Mouse (Mus musculus): Measurements from ENCODE around the gene Gsg1. TPM values are rescaled to one million over a fixed set of nuclear protein-coding genes. Genes with fewer than 3 reads are reported as not detected.

Gsg1 gene
- 0.37 and 0.62 TPM in 2 replicates for polyA plus RNA-seq (2015; fragmentation: Nextera tagmentation; extraction: Ambion mirVana)

GRCm38 (mm10) chr6:135254153-135254552 is at the start of gene Gsg1:
Gene Gsg1, minus strand, starts transcription at chr6:135254351.
- 88% methylated on average over 7 of the region's 7 CpGs for WGBS
- Histone ChIP-seq H3K27ac (no peak within 1 kb of the TSS), H3K4me3 (replicated peaks; ENCODE audit: low read depth, low read length) (no peak within 1 kb of the TSS), H3K36me3 (ENCODE audit: insufficient read depth, low read length) (no peaks in the 10 kb centered on the region), H3K4me2 (ENCODE audit: low read length) (no peak within 1 kb of the TSS), H3K4me1 (replicated peaks; ENCODE audit: insufficient read depth, low read length) (peaks cover 9% of the 10 kb centered on the region), H3K9ac (ENCODE audit: low read depth, low read length) (no peak within 1 kb of the TSS), H3K27me3 (ENCODE audit: insufficient read depth, low read length) (no peaks in the 10 kb centered on the region), H3K9me3 (replicated peaks; ENCODE audit: low read length) (no peaks in the 10 kb centered on the region)
- TF ChIP-seq CTCF (IDR thresholded peaks at IDR 0.05; ENCODE audit: low read depth) = peak; percentile 23; the same call in 1 of the 2 replicates
- DNase-seq (ENCODE audit: low spot score) (no peak), ATAC-seq (replicated peaks; ENCODE audit: low FRiP score, low read depth) (no peak)

GRCm38 (mm10) chr6:135302421-135303125 is 48.4 kb upstream of the Gsg1 start:
- no peak for TF ChIP-seq CTCF (IDR thresholded peaks at IDR 0.05; ENCODE audit: low read depth)
- H3K4me3 ChIP-seq (replicated peaks; ENCODE audit: low read depth, low read length) = no peak overlapping the region
- no peak overlapping the region for H3K27ac ChIP-seq
- DNase-seq (ENCODE audit: low spot score) (no peak), ATAC-seq (replicated peaks; ENCODE audit: low FRiP score, low read depth) (no peak)
- no peak overlapping the region for H3K9ac ChIP-seq (ENCODE audit: low read depth, low read length)
- no peaks in the 10 kb centered on the region for H3K27me3 ChIP-seq (ENCODE audit: insufficient read depth, low read length)
- no peaks in the 10 kb centered on the region for H3K36me3 ChIP-seq (ENCODE audit: insufficient read depth, low read length)
- no peaks in the 10 kb centered on the region for H3K4me1 ChIP-seq (replicated peaks; ENCODE audit: insufficient read depth, low read length)
- no peaks in the 10 kb centered on the region for H3K9me3 ChIP-seq (replicated peaks; ENCODE audit: low read length)
- 72% methylated on average over 10 of the region's 10 CpGs for WGBS
- H3K4me2 ChIP-seq (ENCODE audit: low read length) = no peak overlapping the region

GRCm38 (mm10) chr6:135300469-135300868 is 46.3 kb upstream of the Gsg1 start:
- no peak overlapping the region for H3K4me3 ChIP-seq (replicated peaks; ENCODE audit: low read depth, low read length)
- no peaks in the 10 kb centered on the region for H3K36me3 ChIP-seq (ENCODE audit: insufficient read depth, low read length)
- H3K27me3 ChIP-seq (ENCODE audit: insufficient read depth, low read length) = no peaks in the 10 kb centered on the region
- H3K9ac ChIP-seq (ENCODE audit: low read depth, low read length) = no peak overlapping the region
- no peak overlapping the region for H3K27ac ChIP-seq
- DNase-seq (ENCODE audit: low spot score) (no peak), ATAC-seq (replicated peaks; ENCODE audit: low FRiP score, low read depth) (no peak)
- WGBS = 81% methylated on average over 4 of the region's 4 CpGs
- H3K4me1 ChIP-seq (replicated peaks; ENCODE audit: insufficient read depth, low read length) = no peaks in the 10 kb centered on the region; the same call in 1 of the 2 replicates
- TF ChIP-seq CTCF (IDR thresholded peaks at IDR 0.05; ENCODE audit: low read depth) = no peak
- no peak overlapping the region for H3K4me2 ChIP-seq (ENCODE audit: low read length)
- H3K9me3 ChIP-seq (replicated peaks; ENCODE audit: low read length) = no peaks in the 10 kb centered on the region

GRCm38 (mm10) chr6:135299024-135299550 is 44.9 kb upstream of the Gsg1 start:
- Histone ChIP-seq H3K4me1 (replicated peaks; ENCODE audit: insufficient read depth, low read length) (no peaks in the 10 kb centered on the region; the same call in 1 of the 2 replicates), H3K27me3 (ENCODE audit: insufficient read depth, low read length) (no peaks in the 10 kb centered on the region), H3K9me3 (replicated peaks; ENCODE audit: low read length) (no peaks in the 10 kb centered on the region), H3K36me3 (ENCODE audit: insufficient read depth, low read length) (no peaks in the 10 kb centered on the region), H3K9ac (ENCODE audit: low read depth, low read length) (no peak overlapping the region), H3K27ac (no peak overlapping the region), H3K4me3 (replicated peaks; ENCODE audit: low read depth, low read length) (no peak overlapping the region), H3K4me2 (ENCODE audit: low read length) (no peak overlapping the region)
- 71% methylated on average over 7 of the region's 7 CpGs for WGBS
- ATAC-seq (replicated peaks; ENCODE audit: low FRiP score, low read depth) (no peak), DNase-seq (ENCODE audit: low spot score) (no peak)
- no peak for TF ChIP-seq CTCF (IDR thresholded peaks at IDR 0.05; ENCODE audit: low read depth)

GRCm38 (mm10) chr6:135297570-135297969 is 43.4 kb upstream of the Gsg1 start:
- 90% methylated on average over 7 of the region's 7 CpGs for WGBS
- no peaks in the 10 kb centered on the region; the same call in 1 of the 2 replicates for H3K4me1 ChIP-seq (replicated peaks; ENCODE audit: insufficient read depth, low read length)
- ATAC-seq (replicated peaks; ENCODE audit: low FRiP score, low read depth) = no peak

GRCm38 (mm10) chr6:135296267-135296666 is 42.1 kb upstream of the Gsg1 start:
- ATAC-seq (replicated peaks; ENCODE audit: low FRiP score, low read depth) (no peak), DNase-seq (ENCODE audit: low spot score) (no peak)
- Histone ChIP-seq H3K27ac (no peak overlapping the region), H3K9me3 (replicated peaks; ENCODE audit: low read length) (no peaks in the 10 kb centered on the region), H3K9ac (ENCODE audit: low read depth, low read length) (no peak overlapping the region), H3K36me3 (ENCODE audit: insufficient read depth, low read length) (no peaks in the 10 kb centered on the region), H3K4me1 (replicated peaks; ENCODE audit: insufficient read depth, low read length) (no peaks in the 10 kb centered on the region; the same call in 1 of the 2 replicates), H3K27me3 (ENCODE audit: insufficient read depth, low read length) (no peaks in the 10 kb centered on the region), H3K4me2 (ENCODE audit: low read length) (no peak overlapping the region), H3K4me3 (replicated peaks; ENCODE audit: low read depth, low read length) (no peak overlapping the region)
- WGBS = 59% methylated on average over 17 of the region's 17 CpGs
- no peak for TF ChIP-seq CTCF (IDR thresholded peaks at IDR 0.05; ENCODE audit: low read depth)

More at GRCm38 (mm10) chr6:135297570-135297969, 43.4 kb upstream of the Gsg1 start:
- H3K36me3 ChIP-seq (ENCODE audit: insufficient read depth, low read length) = no peaks in the 10 kb centered on the region
- no peak for DNase-seq (ENCODE audit: low spot score)
- no peak overlapping the region for H3K4me2 ChIP-seq (ENCODE audit: low read length)
- no peak for TF ChIP-seq CTCF (IDR thresholded peaks at IDR 0.05; ENCODE audit: low read depth)
- H3K27me3 ChIP-seq (ENCODE audit: insufficient read depth, low read length) = no peaks in the 10 kb centered on the region
- H3K4me3 ChIP-seq (replicated peaks; ENCODE audit: low read depth, low read length) = no peak overlapping the region
- no peaks in the 10 kb centered on the region for H3K9me3 ChIP-seq (replicated peaks; ENCODE audit: low read length)
- no peak overlapping the region for H3K9ac ChIP-seq (ENCODE audit: low read depth, low read length)
- H3K27ac ChIP-seq = no peak overlapping the region
